Mouse (Mus musculus) hindbrain, postnatal 0 days (tissue): ENCODE measurements around the gene Krtap2-4. TPM values are rescaled to one million over a fixed set of nuclear protein-coding genes. Genes with fewer than 3 reads are reported as not detected.
"Not testable (repeated sequence)": the region's sequence is repeated elsewhere in the genome, so short reads cannot be mapped to it uniquely, and the experiment has no call there.

ENCODE experiments used
- ATAC-seq: fragments of 200-750 bp; cut with Nextera tagmentation; 2 replicates; pipeline ENCODE4 v1.8.0; 2017; ENCODE audit warnings: mild to moderate bottlenecking, moderate TSS enrichment, moderate library complexity
- DNase-seq: peaks from one replicate; pipeline ENCODE4 v3.0.0-alpha.2; 2015; ENCODE audit warnings: low spot score
- H3K27ac ChIP-seq: fragments of 300-500 bp; sonication (generic); 2 replicates; pipeline ENCODE4 v1.5.1; 2014; ENCODE audit warnings: mild to moderate bottlenecking
- H3K27me3 ChIP-seq: fragments of 300-500 bp; sonication (generic); 2 replicates; pipeline ENCODE4 v1.6.1; 2014; ENCODE audit warnings: low read length, mixed read lengths; ENCODE audit not compliant: insufficient read depth
- H3K36me3 ChIP-seq: fragments of 300-500 bp; sonication (generic); 2 replicates; pipeline ENCODE4 v1.6.1; 2014; ENCODE audit warnings: low read length, mixed read lengths; ENCODE audit not compliant: insufficient read depth
- H3K4me1 ChIP-seq: fragments of 300-500 bp; sonication (generic); 2 replicates; pipeline ENCODE4 v1.6.1; 2014; ENCODE audit warnings: antibody characterized with exemption, low read length, mixed read lengths; ENCODE audit not compliant: insufficient read depth
- H3K4me2 ChIP-seq: fragments of 300-500 bp; sonication (generic); 2 replicates; pipeline ENCODE4 v1.6.1; 2014; ENCODE audit warnings: low read depth, mild to moderate bottlenecking, low read length, moderate library complexity, mixed read lengths
- H3K4me3 ChIP-seq: fragments of 300-500 bp; sonication (generic); 2 replicates; pipeline ENCODE4 v1.5.1; 2014; ENCODE audit warnings: low read length
- H3K9ac ChIP-seq: fragments of 300-500 bp; sonication (generic); replicated peaks from 2 replicates; pipeline ENCODE4 v1.6.1; 2014; ENCODE audit warnings: mild to moderate bottlenecking, low read length, moderate library complexity, mixed read lengths
- H3K9me3 ChIP-seq: fragments of 300-500 bp; sonication (generic); 2 replicates; pipeline ENCODE4 v1.6.1; 2016; ENCODE audit warnings: low read length, mixed read lengths
- CTCF ChIP-seq: IDR thresholded peaks from 2 replicates; pipeline ENCODE4 v1.5.1; 2016; ENCODE audit warnings: antibody characterized with exemption, control low read depth, low read depth
- WGBS: fragments of 180-500 bp; shearing (Covaris S2); extraction: QIAGEN DNeasy Blood & Tissue Kit; methylation state at CpG from one replicate; pipeline ENCODE4 v1.1.7; 2014; 5-methylcytosine and 5-hydroxymethylcytosine counted together
- polyA plus RNA-seq: library from polyadenylated mRNA; unstranded; fragments of >200 nt; fragmentation: Nextera tagmentation; extraction: Ambion mirVana; gene quantifications from 2 replicates; pipeline ENCODE4 v1.2.1, GENCODE M21; 2015
- total RNA-seq: library from RNA; depleted of rRNA; stranded (reverse); fragments of >200 nt; gene quantifications from 2 replicates; pipeline ENCODE4 v1.2.3, GENCODE M21; 2014

Krtap2-4 gene
- total and polyA plus RNA-seq, 2 experiments from 2014 or later, result not detected

DNA sequence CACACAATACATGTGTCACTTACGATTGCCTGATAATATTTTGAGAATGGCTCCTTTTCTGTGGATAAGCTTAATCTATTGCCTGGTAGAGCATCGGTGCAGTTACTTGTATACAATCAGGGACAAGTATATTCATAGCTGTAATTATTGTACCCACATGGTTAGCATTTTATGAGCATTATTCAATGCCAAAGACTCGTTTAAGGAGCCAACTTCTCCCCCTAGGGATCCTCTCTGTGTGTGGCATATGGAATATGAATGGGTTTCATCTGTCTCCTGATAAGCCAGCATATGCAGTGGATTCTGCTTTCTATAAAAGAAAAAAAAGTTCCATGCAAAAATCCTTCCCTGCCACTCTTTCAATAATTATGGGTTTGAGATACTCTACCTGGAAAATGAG is 29.7 kb upstream of the Krtap2-4 start:
- Histone ChIP-seq H3K36me3 (no peaks in the 10 kb centered on the region), H3K4me3 (no peak overlapping the region), H3K9me3 (no peaks in the 10 kb centered on the region), H3K4me2 (no peak overlapping the region), H3K27ac (no peak overlapping the region), H3K27me3 (no peaks in the 10 kb centered on the region), H3K4me1 (no peaks in the 10 kb centered on the region), H3K9ac (no peak overlapping the region)
- DNase-seq (peak; percentile 7), ATAC-seq (no peak)
- no peak for TF ChIP-seq CTCF
- WGBS, result 62% methylated on average over 3 of the region's 3 CpGs

GRCm38 (mm10) chr11:99643635-99644139 is 29.0 kb upstream of the Krtap2-4 start, which contains the start of gene Krtap4-7:
Gene Krtap4-7 (minus strand): TSS chr11:99644089.
- WGBS, result 80% methylated on average over 9 of the region's 9 CpGs
- H3K4me1 ChIP-seq, DNase-seq, H3K4me2 ChIP-seq, H3K36me3 ChIP-seq, ATAC-seq, H3K27ac ChIP-seq, H3K9me3 ChIP-seq, H3K9ac ChIP-seq, H3K4me3 ChIP-seq, H3K27me3 ChIP-seq: not testable (repeated sequence)

GRCm38 (mm10) chr11:99640926-99641325 is 26.3 kb upstream of the Krtap2-4 start:
- no peak for TF ChIP-seq CTCF
- 28% methylated on average over 1 of the region's 1 CpGs for WGBS

GRCm38 (mm10) chr11:99637086-99637485 is 22.4 kb upstream of the Krtap2-4 start:
- Histone ChIP-seq H3K27ac (no peak overlapping the region), H3K9ac (no peak overlapping the region), H3K4me1 (no peaks in the 10 kb centered on the region), H3K4me2 (no peak overlapping the region), H3K4me3 (no peak overlapping the region), H3K9me3 (no peaks in the 10 kb centered on the region), H3K27me3 (no peaks in the 10 kb centered on the region), H3K36me3 (no peaks in the 10 kb centered on the region)
- WGBS, result 75% methylated on average over 1 of the region's 1 CpGs
- ATAC-seq (no peak), DNase-seq (peak; percentile 10)
- TF ChIP-seq CTCF, result no peak

More at GRCm38 (mm10) chr11:99640926-99641325, 26.3 kb upstream of the Krtap2-4 start:
- no peaks in the 10 kb centered on the region for H3K36me3 ChIP-seq
- no peaks in the 10 kb centered on the region for H3K27me3 ChIP-seq
- DNase-seq, result no peak
- no peak overlapping the region for H3K27ac ChIP-seq
- no peak overlapping the region for H3K4me2 ChIP-seq
- H3K4me3 ChIP-seq, result no peak overlapping the region
- no peaks in the 10 kb centered on the region for H3K4me1 ChIP-seq
- H3K9ac ChIP-seq, result no peak overlapping the region
- no peak for ATAC-seq
- no peaks in the 10 kb centered on the region for H3K9me3 ChIP-seq

DNA sequence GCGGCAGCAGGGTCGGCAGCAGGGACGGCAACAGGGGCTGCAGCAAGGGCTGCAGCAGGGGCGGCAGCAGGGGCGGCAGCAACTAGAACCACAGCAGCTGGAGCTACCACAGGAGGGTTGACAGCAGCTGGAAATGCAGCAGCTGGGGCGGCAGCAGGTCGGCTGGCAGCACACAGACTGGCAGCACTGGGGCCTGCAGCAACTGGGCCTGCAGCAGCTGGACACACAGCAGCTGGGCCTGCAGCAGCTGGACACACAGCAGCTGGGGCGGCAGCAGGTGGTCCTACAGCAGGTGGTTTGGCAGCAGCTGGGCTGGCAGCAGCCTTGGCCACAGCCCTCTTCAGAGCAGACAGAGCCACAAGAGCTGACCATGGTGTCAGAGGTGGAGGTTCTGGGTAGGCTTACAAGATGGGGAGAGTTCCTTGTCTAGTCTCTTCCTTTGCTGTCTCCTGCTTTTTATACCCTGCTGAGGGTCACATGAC is 20.0 kb upstream of the Krtap2-4 start, which contains the start of gene Krtap4-2:
Gene Krtap4-2, minus strand, starts transcription at position 432 of the 482 bp plus-strand sequence.
- no peaks in the 10 kb centered on the region for H3K4me1 ChIP-seq
- H3K4me2 ChIP-seq, result no peak within 1 kb of the TSS
- no peak within 1 kb of the TSS for H3K9ac ChIP-seq
- H3K9me3 ChIP-seq, result no peaks in the 10 kb centered on the region
- no peak for TF ChIP-seq CTCF
- DNase-seq (no peak), ATAC-seq (no peak)
- H3K27ac ChIP-seq, result no peak within 1 kb of the TSS; the same call in 1 of the 2 replicates
- no peaks in the 10 kb centered on the region for H3K36me3 ChIP-seq
- WGBS, result 34% methylated on average over 8 of the region's 8 CpGs
- H3K4me3 ChIP-seq, result no peak within 1 kb of the TSS
- H3K27me3 ChIP-seq, result no peaks in the 10 kb centered on the region

DNA sequence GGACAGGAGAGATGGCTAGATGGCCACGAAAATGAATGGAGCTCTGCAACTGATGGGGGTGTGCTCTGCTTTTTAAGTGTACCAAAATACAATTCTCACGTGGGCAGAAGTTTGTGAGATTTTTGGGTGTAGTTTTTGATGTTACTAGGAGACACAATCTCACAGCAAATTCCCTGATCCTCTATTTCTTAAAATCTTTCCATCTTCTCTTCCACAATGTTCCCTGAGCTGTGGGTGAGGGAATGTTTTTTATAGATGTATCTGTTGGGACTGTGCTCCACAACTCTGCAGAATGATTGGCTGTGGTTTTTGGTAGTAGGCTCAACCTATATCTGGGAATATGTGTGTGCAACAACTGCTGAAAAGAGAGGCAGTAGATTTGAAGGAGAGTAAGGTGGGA is 18.6 kb upstream of the Krtap2-4 start:
- Histone ChIP-seq H3K4me1 (no peaks in the 10 kb centered on the region), H3K27ac (no peak overlapping the region), H3K36me3 (no peaks in the 10 kb centered on the region), H3K27me3 (no peaks in the 10 kb centered on the region), H3K9me3 (no peaks in the 10 kb centered on the region), H3K9ac (no peak overlapping the region), H3K4me2 (no peak overlapping the region), H3K4me3 (no peak overlapping the region)
- DNase-seq (no peak), ATAC-seq (no peak)
- WGBS, result 71% methylated on average over 2 of the region's 2 CpGs
- TF ChIP-seq CTCF, result no peak

- H3K4me1 ChIP-seq, result no peaks in the 10 kb centered on the region
- WGBS, result 80% methylated on average over 3 of the region's 3 CpGs
- no peak overlapping the region for H3K4me3 ChIP-seq
- no peak overlapping the region for H3K4me2 ChIP-seq
- H3K36me3 ChIP-seq, result no peaks in the 10 kb centered on the region
- no peaks in the 10 kb centered on the region for H3K9me3 ChIP-seq
- TF ChIP-seq CTCF, result no peak
- no peak overlapping the region for H3K27ac ChIP-seq
- DNase-seq (no peak), ATAC-seq (no peak)
- H3K27me3 ChIP-seq, result no peaks in the 10 kb centered on the region
- H3K9ac ChIP-seq, result no peak overlapping the region
Measured at GRCm38 (mm10) chr11:99630890-99631289, 16.2 kb upstream of the Krtap2-4 start.
